Mouse (Mus musculus) erythroblast, embryonic 14.5 days (primary cell): ENCODE measurements around the gene Tmem274.

Source experiments
- GATA1 ChIP-seq: IDR thresholded peaks from 2 replicates; pipeline ENCODE4 v1.6.1; 2012; ENCODE audit warnings: low read length, inconsistent platforms, mixed read lengths
- TAL1 ChIP-seq: IDR thresholded peaks from 3 replicates; pipeline ENCODE4 v1.6.1; 2012; ENCODE audit warnings: low read length, inconsistent platforms, mixed read lengths

- TF ChIP-seq TAL1 (no peak), GATA1 (no peak)
These were observed 19.2 kb upstream of the Tmem274 start for GRCm38 (mm10) chr4:149457831-149458430.
